Mouse (Mus musculus) liver, postnatal 0 days (tissue): ENCODE data around the gene Ttc28.

Source experiments
- CTCF ChIP-seq: sonication (generic); IDR thresholded peaks from 2 replicates; pipeline ENCODE4 v1.5.1; 2016; ENCODE audit warnings: antibody characterized with exemption, low read depth
- EP300 ChIP-seq: IDR thresholded peaks from 2 replicates; pipeline ENCODE4 v1.6.1; 2016; ENCODE audit warnings: antibody characterized with exemption, low read depth, mild to moderate bottlenecking

- TF ChIP-seq EP300 (no peak), CTCF (peak; percentile 27)
Measured at GRCm38 (mm10) chr5:111011271-111011670, 131.7 kb downstream of the Ttc28 start.
